Mouse (Mus musculus): ENCODE measurements around the gene Diexf.
A peak's percentile ranks its signal among the peaks of the same experiment; 100 is the strongest.

Gene Diexf

GRCm38 (mm10) chr1:193129786-193130455 lies at the start of gene Diexf:
Gene Diexf, minus strand, starts transcription at chr1:193130272.
- DNase-seq (ENCODE audit: low read depth), result peak; percentile 99

GRCm38 (mm10) chr1:193174143-193174733 lies 44.2 kb upstream of the Diexf start:
- no peak for DNase-seq (ENCODE audit: low read depth)

- no peak for DNase-seq (ENCODE audit: low read depth)
These were observed 43.7 kb upstream of the Diexf start for GRCm38 (mm10) chr1:193173810-193174129.

GRCm38 (mm10) chr1:193172991-193173809 lies 43.1 kb upstream of the Diexf start:
- DNase-seq (ENCODE audit: low read depth), result peak; percentile 99

GRCm38 (mm10) chr1:193169856-193170255 lies 39.8 kb upstream of the Diexf start:
- no peak for DNase-seq (ENCODE audit: low read depth)

- no peak for DNase-seq (ENCODE audit: low read depth)
These were observed 39.2 kb upstream of the Diexf start for GRCm38 (mm10) chr1:193169228-193169627.

GRCm38 (mm10) chr1:193167746-193168145 lies 37.7 kb upstream of the Diexf start, which contains the start of gene A130010J15Rik:
Gene A130010J15Rik, plus strand, starts transcription at chr1:193168046.
- DNase-seq (ENCODE audit: low read depth), result no peak

- peak; percentile 55 for DNase-seq (ENCODE audit: low read depth)
These were observed 30.4 kb upstream of the Diexf start for GRCm38 (mm10) chr1:193160317-193161032.

- DNase-seq (ENCODE audit: low read depth), result no peak
These were observed 29.5 kb upstream of the Diexf start for GRCm38 (mm10) chr1:193159613-193160012.

GRCm38 (mm10) chr1:193159163-193159562 lies 29.1 kb upstream of the Diexf start:
- no peak for DNase-seq (ENCODE audit: low read depth)

- DNase-seq (ENCODE audit: low read depth), result peak; percentile 50
These were observed 27.0 kb upstream of the Diexf start for GRCm38 (mm10) chr1:193157111-193157492.

GRCm38 (mm10) chr1:193156316-193157110 lies 26.4 kb upstream of the Diexf start:
- DNase-seq (ENCODE audit: low read depth), result peak; percentile 74

GRCm38 (mm10) chr1:193153561-193153960 lies 23.5 kb upstream of the Diexf start:
- DNase-seq (ENCODE audit: low read depth), result no peak

- no peak for DNase-seq (ENCODE audit: low read depth)
These were observed 22.8 kb upstream of the Diexf start, which contains the start of gene Irf6 for GRCm38 (mm10) chr1:193152872-193153271. Gene Irf6, plus strand, starts transcription at chr1:193153111.

- peak; percentile 37 for DNase-seq (ENCODE audit: low read depth)
These were observed 21.1 kb upstream of the Diexf start for GRCm38 (mm10) chr1:193151134-193151533.

GRCm38 (mm10) chr1:193149231-193149630 lies 19.2 kb upstream of the Diexf start:
- DNase-seq (ENCODE audit: low read depth), result no peak

- no peak for DNase-seq (ENCODE audit: low read depth)
These were observed 16.3 kb upstream of the Diexf start for GRCm38 (mm10) chr1:193146416-193146815.

- DNase-seq (ENCODE audit: low read depth), result no peak
These were observed 15.0 kb upstream of the Diexf start for GRCm38 (mm10) chr1:193145101-193145500.

GRCm38 (mm10) chr1:193144516-193144915 lies 14.4 kb upstream of the Diexf start:
- no peak for DNase-seq (ENCODE audit: low read depth)

GRCm38 (mm10) chr1:193142517-193143062 lies 12.5 kb upstream of the Diexf start:
- no peak for DNase-seq (ENCODE audit: low read depth)

GRCm38 (mm10) chr1:193141118-193141517 lies 11.0 kb upstream of the Diexf start:
- DNase-seq (ENCODE audit: low read depth), result no peak

All from NIH3T3 (cell line).